Mouse (Mus musculus): ENCODE measurements around the gene Ankrd28.
A peak's percentile ranks its signal among the peaks of the same experiment; 100 is the strongest.

GRCm38 (mm10) chr14:31660312-31661093, 169.9 kb downstream of the Ankrd28 start:
- TF ChIP-seq SRF (IDR thresholded peaks at IDR 0.05; ENCODE audit: control insufficient read depth, insufficient read length, low read depth) (no peak), MYOD1 (IDR thresholded peaks at IDR 0.05; ENCODE audit: control insufficient read depth in 1 of 3, insufficient read length in 2 of 3, low read depth in 2 of 3) (peak; percentile 63 to 95 (median 94)), E2F4 (IDR thresholded peaks at IDR 0.05; ENCODE audit: insufficient read depth) (no peak), POLR2AphosphoS2 (IDR thresholded peaks at IDR 0.05; ENCODE audit: insufficient read length, low read depth) (no peak), POLR2A (IDR thresholded peaks at IDR 0.05; ENCODE audit: insufficient read length, low read depth) (no peak), USF1 (IDR thresholded peaks at IDR 0.05; ENCODE audit: low read depth) (no peak), TCF3 (IDR thresholded peaks at IDR 0.05; ENCODE audit: insufficient read length, low read depth) (no peak)

Measured in myocyte (in vitro differentiated cells).